Mouse (Mus musculus) embryonic facial prominence, embryonic 11.5 days (tissue): ENCODE data around the gene Glt1d1. TPM values are rescaled to one million over a fixed set of nuclear protein-coding genes. Genes with fewer than 3 reads are reported as not detected.

Source experiments
- polyA plus RNA-seq: library from polyadenylated mRNA; unstranded; fragments of >200 nt; fragmentation: Nextera tagmentation; extraction: Ambion mirVana; gene quantifications from 2 replicates; pipeline ENCODE4 v1.2.1, GENCODE M21; 2014

The Glt1d1 gene
- polyA plus RNA-seq, 1 experiment from 2014 or later: 1.3 TPM

Other genes starting within 250 kb of the Glt1d1 start
- gene Slc15a4, start 635 bp downstream of the Glt1d1 start, polyA plus RNA-seq: 18.7 and 19.4 TPM in 2 replicates